Mouse (Mus musculus) ES-Bruce4 (cell line): ENCODE results near the gene Hic2.

Source experiments
- EP300 ChIP-seq: IDR thresholded peaks from 2 replicates; pipeline ENCODE4 v1.6.1; 2011; ENCODE audit warnings: low read depth, low read length; ENCODE audit not compliant: insufficient read depth
- POLR2A ChIP-seq: IDR thresholded peaks from one replicate; pipeline ENCODE4 v1.8.1; 2011; ENCODE audit warnings: low read length; ENCODE audit not compliant: insufficient read depth

DNA sequence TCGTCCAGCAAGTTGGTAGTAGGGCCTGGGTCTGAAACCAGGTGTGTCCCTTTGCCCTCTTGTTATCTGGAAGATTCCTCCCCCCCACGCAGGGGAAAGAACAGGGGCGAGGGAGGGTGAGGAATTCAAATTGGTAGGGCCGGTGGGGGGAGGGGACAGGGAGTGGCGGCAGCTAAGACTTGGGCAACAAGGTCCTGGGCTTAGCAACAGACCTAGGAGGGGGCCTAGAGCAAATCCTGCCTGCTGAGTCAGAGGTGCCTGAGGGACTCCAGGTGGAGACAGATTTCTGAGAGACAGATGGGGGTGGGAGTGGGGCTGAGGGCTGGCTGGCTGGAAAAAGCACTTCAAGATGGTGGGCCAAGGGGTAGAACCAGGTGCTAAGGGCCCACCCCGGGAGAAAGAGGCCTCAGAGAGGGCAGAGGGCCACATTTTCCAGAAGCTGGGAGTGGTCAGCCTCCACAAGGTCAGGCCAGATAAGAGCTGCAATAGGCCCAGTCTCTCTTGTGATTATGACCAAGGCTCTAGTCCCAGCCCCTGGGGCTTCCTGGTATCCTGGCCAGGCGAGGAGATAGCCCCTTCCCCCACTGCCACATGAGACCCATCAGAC is 13.1 kb upstream of the Hic2 start:
- TF ChIP-seq EP300 = peak; percentile 96
- TF ChIP-seq POLR2A = no peak
